Comparison of ENCODE assay signal across 9 mouse cellular contexts in genomic region chr2:154817788-154818187, GRCm38 (mm10). TPM values are rescaled to one million over a fixed set of nuclear protein-coding genes. Genes with fewer than 3 reads are reported as not detected.
DNase-seq lines count a peak whose midpoint lies in the region; ATAC-seq and TF ChIP-seq lines count a peak whose summit lies in the region.
"Had no signal": no experiment of that assay in that cellular context is flagged by ENCODE, and none has a peak within 500 bp of the region (broad histone marks: within the 10 kb centered on the region; RNA-seq: fewer than 3 reads in every experiment).

No protein-coding gene starts in this region.

- H3K27ac ChIP-seq in embryonic facial prominence, embryonic 14.5 days (replicated peaks; ENCODE audit: low read depth, low read length) = no peak overlapping the region
- no peak overlapping the region for H3K27ac ChIP-seq in layer of hippocampus, adult 2 months

- peak; percentile 81 for TF ChIP-seq CTCF in layer of hippocampus, adult 2 months (conservative IDR thresholded peaks at IDR 0.05)

- WGBS in embryonic facial prominence, embryonic 14.5 days = 40% methylated on average over 1 of the region's 1 CpGs

- H3K4me2 ChIP-seq in embryonic facial prominence, embryonic 14.5 days (ENCODE audit: low read depth, low read length) = no peak overlapping the region

- H3K36me3 ChIP-seq in embryonic facial prominence, embryonic 14.5 days (ENCODE audit: control insufficient read depth, insufficient read depth, low read length) = peaks cover 7% of the 10 kb centered on the region; the same call in 1 of the 2 replicates

- H3K9me3 ChIP-seq in embryonic facial prominence, embryonic 14.5 days (ENCODE audit: control insufficient read depth, low read length) = no peaks in the 10 kb centered on the region

- ATAC-seq in embryonic facial prominence, embryonic 14.5 days (ENCODE audit: low read depth) = no peak

- DNase-seq in adrenal gland, adult (ENCODE audit: inconsistent age in 2 of 2, low spot score in 1 of 2) = peak; percentile 49 to 81
- no peak for DNase-seq in adrenal gland, postnatal 4 days (ENCODE audit: low spot score in 2 of 2)
- DNase-seq in ovary, postnatal 14 days (ENCODE audit: low spot score) = peak; percentile 27
- DNase-seq in ovary, adult 18-20 months (ENCODE audit: low spot score) = no peak
- DNase-seq in embryonic facial prominence, embryonic 14.5 days (ENCODE audit: low spot score) = peak; percentile 48
- peak; percentile 38 to 49 for DNase-seq in layer of hippocampus, adult 2 months (ENCODE audit: low spot score in 2 of 2)
- DNase-seq in lung, postnatal 36 days = peak; percentile 68
- DNase-seq in testis, postnatal 10 days (ENCODE audit: low spot score) = peak; percentile 74

- no peak overlapping the region for H3K4me3 ChIP-seq in embryonic facial prominence, embryonic 14.5 days (ENCODE audit: low read depth, low read length)
- H3K4me3 ChIP-seq in layer of hippocampus, adult 2 months = no peak overlapping the region

- H3K9ac ChIP-seq in embryonic facial prominence, embryonic 14.5 days (ENCODE audit: low read depth, low read length) = no peak overlapping the region

- peaks cover 14% of the 10 kb centered on the region for H3K4me1 ChIP-seq in embryonic facial prominence, embryonic 14.5 days (ENCODE audit: control insufficient read depth, insufficient read depth, low read length)

- H3K27me3 ChIP-seq in embryonic facial prominence, embryonic 14.5 days (replicated peaks; ENCODE audit: control insufficient read depth, insufficient read depth, low read length) = no peaks in the 10 kb centered on the region

RNA-seq across cellular contexts. Expression of gene a, which starts 26.6 kb away (rescaled TPM):
- not detected for total RNA-seq in adrenal gland, postnatal 4 days (2021)
- polyA plus RNA-seq in embryonic facial prominence, embryonic 14.5 days (2014; fragmentation: Nextera tagmentation; extraction: Ambion mirVana) = 5.3 and 6.0 TPM in 2 replicates
- total RNA-seq in layer of hippocampus, adult 2 months (2021) = not detected
- polyA plus RNA-seq: heart, embryonic 14.5 days had no signal

RNA-seq across cellular contexts. Expression of gene Raly, which starts 26.9 kb away (rescaled TPM):
- 100 to 1,000 TPM; 216 to 223 TPM for total RNA-seq in adrenal gland, postnatal 4 days (2021)
- polyA plus RNA-seq in embryonic facial prominence, embryonic 14.5 days (2014; fragmentation: Nextera tagmentation; extraction: Ambion mirVana) = 54.5 and 72.8 TPM in 2 replicates
- 10 to 100 TPM; 62.0 to 68.6 TPM for total RNA-seq in layer of hippocampus, adult 2 months (2021)

RNA-seq across cellular contexts. Expression of gene Gm14214, which starts 48.0 kb away (rescaled TPM):
- not detected for total RNA-seq in adrenal gland, postnatal 4 days (2021)
- not detected in 2 replicates for polyA plus RNA-seq in embryonic facial prominence, embryonic 14.5 days (2014; fragmentation: Nextera tagmentation; extraction: Ambion mirVana)
- not detected for total RNA-seq in layer of hippocampus, adult 2 months (2021)
- polyA plus RNA-seq: heart, embryonic 14.5 days had no signal

Comparison
In these comparisons a context has a peak if more than half of its experiments do, and no peak if none do; other contexts are left out.
1. DNase-seq: peak in adrenal gland, adult (2 of 2), ovary, postnatal 14 days (single experiment), embryonic facial prominence, embryonic 14.5 days (single experiment), layer of hippocampus, adult 2 months (2 of 2), lung, postnatal 36 days (single experiment) and testis, postnatal 10 days (single experiment); none in adrenal gland, postnatal 4 days (0 of 2) and ovary, adult 18-20 months (single experiment).